Mouse (Mus musculus) heart, embryonic 11.5 days (tissue): ENCODE measurements around the gene Snrk. TPM values are rescaled to one million over a fixed set of nuclear protein-coding genes. Genes with fewer than 3 reads are reported as not detected.

ENCODE experiments used
- ATAC-seq: fragments of 200-750 bp; cut with Nextera tagmentation; replicated peaks from 2 replicates; pipeline ENCODE4 v1.8.0; 2017; ENCODE audit warnings: moderate library complexity; ENCODE audit not compliant: insufficient number of reproducible peaks, low FRiP score, low TSS enrichment
- H3K27ac ChIP-seq: fragments of 300-500 bp; sonication (generic); 2 replicates; pipeline ENCODE4 v1.5.1; 2014; ENCODE audit warnings: mild to moderate bottlenecking, low read depth, low read length
- H3K27me3 ChIP-seq: fragments of 300-500 bp; sonication (generic); 2 replicates; pipeline ENCODE4 v1.6.1; 2014; ENCODE audit warnings: mild to moderate bottlenecking, low read length, mixed read lengths; ENCODE audit not compliant: control insufficient read depth, insufficient read depth
- H3K36me3 ChIP-seq: fragments of 300-500 bp; sonication (generic); 2 replicates; pipeline ENCODE4 v1.6.1; 2014; ENCODE audit warnings: mild to moderate bottlenecking, low read length, moderate library complexity, mixed read lengths; ENCODE audit not compliant: control insufficient read depth, insufficient read depth
- H3K4me1 ChIP-seq: fragments of 300-500 bp; sonication (generic); 2 replicates; pipeline ENCODE4 v1.6.1; 2014; ENCODE audit warnings: low read length; ENCODE audit not compliant: control insufficient read depth, insufficient read depth
- H3K4me2 ChIP-seq: fragments of 300-500 bp; sonication (generic); 2 replicates; pipeline ENCODE4 v1.6.1; 2014; ENCODE audit warnings: mild to moderate bottlenecking, moderate library complexity
- H3K4me3 ChIP-seq: fragments of 300-500 bp; sonication (generic); 2 replicates; pipeline ENCODE4 v1.5.1; 2014; ENCODE audit warnings: low read depth, low read length
- H3K9ac ChIP-seq: fragments of 300-500 bp; sonication (generic); 2 replicates; pipeline ENCODE4 v1.6.1; 2014; ENCODE audit warnings: mild to moderate bottlenecking, low read depth, low read length, moderate library complexity
- H3K9me3 ChIP-seq: fragments of 300-500 bp; sonication (generic); replicated peaks from 2 replicates; pipeline ENCODE4 v1.6.1; 2016; ENCODE audit warnings: low read length; ENCODE audit not compliant: control insufficient read depth
- WGBS: fragments of 180-500 bp; shearing (Covaris S2); extraction: QIAGEN DNeasy Blood & Tissue Kit; methylation state at CpG from one replicate; pipeline ENCODE4 v1.1.7; 2014; ENCODE audit not compliant: insufficient replicate concordance; 5-methylcytosine and 5-hydroxymethylcytosine counted together
- polyA plus RNA-seq: library from polyadenylated mRNA; unstranded; fragments of >200 nt; fragmentation: Nextera tagmentation; extraction: Ambion mirVana; gene quantifications from 2 replicates; pipeline ENCODE4 v1.2.1, GENCODE M21; 2014

Snrk gene
- polyA plus RNA-seq, 1 experiment from 2014 or later, result 30.6 TPM

DNA sequence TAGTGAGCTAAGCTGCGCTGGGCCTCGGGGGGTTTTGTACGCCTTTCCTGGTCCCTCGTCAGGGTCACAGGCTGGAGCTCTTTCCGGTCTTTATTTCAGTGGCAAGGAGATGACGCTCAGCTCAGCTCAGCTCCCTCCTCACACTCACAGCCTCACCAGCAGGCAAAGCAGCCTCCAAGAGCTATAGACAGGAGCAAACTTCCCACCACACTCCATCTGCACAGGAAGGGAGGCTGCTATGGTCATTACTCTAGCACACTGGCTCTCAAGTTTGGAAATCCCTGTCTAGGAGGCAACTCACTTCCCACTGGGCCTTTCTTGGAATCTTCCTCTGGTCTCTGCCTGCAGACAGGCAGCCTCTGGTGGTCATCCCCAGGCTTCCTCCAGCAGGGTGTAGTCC is 68.9 kb downstream of the Snrk start:
- ATAC-seq, result no peak
- Histone ChIP-seq H3K27me3 (no peaks in the 10 kb centered on the region), H3K9ac (no peak overlapping the region), H3K4me2 (no peak overlapping the region), H3K36me3 (no peaks in the 10 kb centered on the region), H3K9me3 (no peaks in the 10 kb centered on the region), H3K4me1 (peaks cover 24% of the 10 kb centered on the region), H3K4me3 (no peak overlapping the region), H3K27ac (no peak overlapping the region)
- WGBS, result 91% methylated on average over 6 of the region's 6 CpGs

DNA sequence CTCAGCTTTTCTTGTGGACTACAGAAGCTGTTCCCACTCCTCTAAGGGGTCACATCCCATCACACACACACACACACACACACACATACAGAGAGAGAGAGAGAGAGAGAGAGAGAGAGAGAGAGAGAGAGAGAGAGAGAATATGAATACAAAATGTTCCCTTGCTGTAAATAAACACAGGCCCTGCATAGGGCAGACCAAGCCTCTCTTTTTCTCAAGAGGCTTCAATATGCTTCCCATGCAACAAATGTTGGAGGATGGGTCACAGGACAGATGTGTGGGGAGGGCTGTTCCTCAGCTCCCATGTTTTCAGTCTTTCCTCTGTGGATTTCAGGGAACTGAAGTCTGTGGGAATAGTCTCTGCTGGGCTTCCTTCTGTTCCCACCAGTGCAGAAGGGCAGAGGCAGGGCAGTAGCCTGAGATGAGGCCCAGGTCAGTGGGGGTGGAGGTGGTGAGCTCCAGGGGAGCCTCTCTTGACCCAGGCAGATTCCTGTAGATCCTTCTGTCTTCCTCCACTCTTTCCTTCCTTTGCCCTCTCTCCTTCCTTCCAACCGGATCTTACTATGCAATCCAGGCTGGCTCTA is 69.7 kb downstream of the Snrk start:
- no peak overlapping the region; the same call in 1 of the 2 replicates for H3K27ac ChIP-seq
- ATAC-seq, result no peak

DNA sequence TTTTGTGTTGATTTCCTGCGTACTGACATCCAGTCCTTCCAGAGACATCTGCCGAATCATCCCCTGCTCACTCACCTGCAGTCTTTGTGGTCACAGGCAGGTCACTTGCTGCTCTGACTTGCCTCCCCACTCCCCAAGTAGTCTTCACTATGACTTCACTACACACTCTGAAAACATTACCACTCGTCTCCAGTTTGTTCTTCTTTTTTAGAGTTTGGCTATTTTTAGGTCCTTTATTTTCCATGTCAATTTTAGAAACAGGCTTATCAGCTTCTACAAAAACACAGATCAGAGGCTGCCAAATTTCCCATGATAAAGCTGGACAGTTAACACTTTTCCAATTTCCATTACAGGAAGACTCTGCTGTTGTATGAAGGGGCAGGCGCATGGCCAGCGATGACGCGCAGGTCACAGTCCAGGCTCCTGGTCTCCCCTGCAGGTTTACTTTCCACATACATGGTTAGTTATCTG is 70.4 kb downstream of the Snrk start:
- H3K4me3 ChIP-seq, result no peak overlapping the region
- no peak for ATAC-seq
- H3K4me1 ChIP-seq, result peaks cover 24% of the 10 kb centered on the region
- H3K9ac ChIP-seq, result no peak overlapping the region
- H3K9me3 ChIP-seq, result no peaks in the 10 kb centered on the region
- 56% methylated on average over 7 of the region's 7 CpGs for WGBS
- no peaks in the 10 kb centered on the region for H3K36me3 ChIP-seq
- no peaks in the 10 kb centered on the region for H3K27me3 ChIP-seq
- H3K27ac ChIP-seq, result 0 out of 2 replicates have a peak overlapping the region, but pooled peaks have one; percentile 36
- H3K4me2 ChIP-seq, result no peak overlapping the region

More for the DNA sequence above, 69.7 kb downstream of the Snrk start:
- H3K4me1 ChIP-seq, result peaks cover 24% of the 10 kb centered on the region
- no peaks in the 10 kb centered on the region for H3K36me3 ChIP-seq
- H3K27me3 ChIP-seq, result no peaks in the 10 kb centered on the region
- no peak overlapping the region for H3K4me2 ChIP-seq
- no peaks in the 10 kb centered on the region for H3K9me3 ChIP-seq
- 15% methylated on average over 1 of the region's 1 CpGs for WGBS
- H3K9ac ChIP-seq, result no peak overlapping the region
- no peak overlapping the region for H3K4me3 ChIP-seq

DNA sequence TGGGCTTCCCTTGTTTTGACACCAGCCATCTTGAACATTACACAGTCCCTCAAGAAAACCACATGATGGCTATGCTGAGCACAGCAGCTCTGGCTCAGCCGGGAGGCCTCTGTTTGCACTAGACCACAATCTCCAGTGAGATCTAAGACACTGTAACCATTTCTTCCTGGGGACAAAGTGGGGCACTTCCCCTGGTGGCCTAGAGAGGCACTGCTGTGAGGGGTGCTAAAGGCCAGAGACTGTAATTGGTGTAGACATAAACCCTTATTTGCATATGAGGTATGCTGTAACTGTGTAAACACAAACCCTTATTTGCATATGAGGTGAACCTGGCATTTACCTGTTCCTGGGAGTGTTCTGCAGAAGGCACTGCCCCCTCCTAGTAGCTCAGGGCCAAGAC is 71.7 kb downstream of the Snrk start:
- no peak overlapping the region for H3K4me2 ChIP-seq
- H3K4me1 ChIP-seq, result peaks cover 24% of the 10 kb centered on the region
- H3K9me3 ChIP-seq, result no peaks in the 10 kb centered on the region
- no peaks in the 10 kb centered on the region for H3K27me3 ChIP-seq
- no peak overlapping the region for H3K4me3 ChIP-seq
- no peak for ATAC-seq
- no peak overlapping the region for H3K27ac ChIP-seq
- 42% methylated on average over 1 of the region's 1 CpGs for WGBS
- no peaks in the 10 kb centered on the region for H3K36me3 ChIP-seq
- no peak overlapping the region for H3K9ac ChIP-seq

DNA sequence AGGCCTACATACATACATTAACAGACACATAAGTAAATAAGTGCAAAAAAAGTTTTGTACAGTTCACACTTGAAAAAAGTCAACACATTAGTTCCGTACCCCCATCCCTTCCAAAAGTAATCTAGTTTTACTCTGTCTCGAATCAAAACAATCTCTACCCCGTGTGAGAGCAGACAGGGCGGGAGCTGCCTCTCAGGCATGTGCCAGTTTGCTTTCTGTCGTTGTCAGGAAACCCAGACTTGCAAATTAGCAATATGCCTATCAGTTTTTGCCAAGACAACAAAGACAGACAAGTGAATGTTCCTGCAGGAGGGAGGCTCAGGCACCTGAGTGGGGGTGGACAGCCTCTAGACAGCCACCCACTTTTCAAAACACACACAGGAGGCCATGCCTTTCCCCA is 76.3 kb downstream of the Snrk start:
- Histone ChIP-seq H3K4me2 (no peak overlapping the region), H3K27me3 (no peaks in the 10 kb centered on the region), H3K9me3 (no peaks in the 10 kb centered on the region), H3K4me1 (peaks cover 31% of the 10 kb centered on the region), H3K9ac (no peak overlapping the region), H3K27ac (no peak overlapping the region), H3K4me3 (no peak overlapping the region), H3K36me3 (no peaks in the 10 kb centered on the region)
- 56% methylated on average over 5 of the region's 5 CpGs for WGBS
- ATAC-seq, result no peak

DNA sequence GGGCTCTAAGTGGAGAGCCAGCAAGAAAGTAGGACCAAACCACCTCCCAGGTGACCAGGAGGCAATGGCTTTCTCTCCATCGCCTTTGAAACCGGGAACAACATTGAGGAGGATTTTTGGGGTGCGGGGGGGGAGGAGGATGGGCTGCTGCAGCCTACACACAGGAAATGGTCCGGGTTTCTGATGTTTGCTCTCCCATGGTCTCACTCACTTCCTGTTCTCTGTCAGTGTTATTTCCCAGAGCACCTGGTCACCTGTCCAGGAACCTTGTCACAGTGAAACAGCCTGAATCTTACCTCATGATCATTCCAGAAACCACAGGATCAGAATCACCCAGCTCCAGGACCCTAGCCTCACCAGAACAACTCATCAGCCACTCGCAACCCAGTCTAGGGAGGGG is 76.8 kb downstream of the Snrk start:
- no peak overlapping the region for H3K4me2 ChIP-seq
- WGBS, result 72% methylated on average over 5 of the region's 5 CpGs
- H3K4me3 ChIP-seq, result no peak overlapping the region
- H3K27ac ChIP-seq, result no peak overlapping the region
- no peaks in the 10 kb centered on the region for H3K36me3 ChIP-seq
- no peak overlapping the region for H3K9ac ChIP-seq
- no peaks in the 10 kb centered on the region for H3K27me3 ChIP-seq
- no peaks in the 10 kb centered on the region for H3K9me3 ChIP-seq
- no peak for ATAC-seq
- peaks cover 30% of the 10 kb centered on the region for H3K4me1 ChIP-seq

DNA sequence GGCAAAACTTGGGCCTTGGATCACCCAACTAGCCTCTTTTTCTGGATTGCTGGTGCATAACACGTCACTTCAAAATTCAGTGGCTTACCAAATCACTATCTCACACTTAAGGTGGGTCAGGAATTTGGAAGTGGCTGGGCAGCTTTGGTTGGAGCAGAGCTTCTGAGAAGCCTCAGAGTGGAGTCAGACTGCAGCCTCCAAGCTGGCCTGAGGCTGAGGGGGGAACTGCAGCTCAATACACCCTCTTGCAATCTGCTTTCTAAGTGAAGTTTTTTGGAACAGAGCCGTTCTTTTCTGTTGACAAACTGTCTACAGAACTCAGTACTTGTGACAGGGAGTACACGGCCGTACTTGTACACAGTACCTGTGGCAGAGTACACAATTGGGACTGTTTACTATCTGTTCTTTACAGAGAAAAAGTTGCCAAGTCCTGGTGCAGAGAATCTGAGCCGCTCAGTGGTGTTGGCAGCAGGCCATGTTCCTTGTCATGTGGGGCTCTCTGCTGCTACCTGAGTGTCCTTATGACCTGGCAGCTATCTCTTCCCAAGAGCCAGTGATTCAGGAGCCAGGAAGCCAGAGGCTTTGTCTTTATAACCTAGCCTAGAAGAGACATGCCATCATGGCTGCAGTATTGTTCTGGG is 78.1 kb downstream of the Snrk start:
- no peak overlapping the region for H3K4me3 ChIP-seq
- H3K9ac ChIP-seq, result no peak overlapping the region
- no peaks in the 10 kb centered on the region for H3K27me3 ChIP-seq
- H3K4me1 ChIP-seq, result peaks cover 37% of the 10 kb centered on the region
- H3K4me2 ChIP-seq, result no peak overlapping the region
- H3K9me3 ChIP-seq, result no peaks in the 10 kb centered on the region
- peak overlapping the region; percentile 66 for H3K27ac ChIP-seq
- WGBS, result 56% methylated on average over 5 of the region's 5 CpGs
- no peaks in the 10 kb centered on the region for H3K36me3 ChIP-seq
- no peak for ATAC-seq

DNA sequence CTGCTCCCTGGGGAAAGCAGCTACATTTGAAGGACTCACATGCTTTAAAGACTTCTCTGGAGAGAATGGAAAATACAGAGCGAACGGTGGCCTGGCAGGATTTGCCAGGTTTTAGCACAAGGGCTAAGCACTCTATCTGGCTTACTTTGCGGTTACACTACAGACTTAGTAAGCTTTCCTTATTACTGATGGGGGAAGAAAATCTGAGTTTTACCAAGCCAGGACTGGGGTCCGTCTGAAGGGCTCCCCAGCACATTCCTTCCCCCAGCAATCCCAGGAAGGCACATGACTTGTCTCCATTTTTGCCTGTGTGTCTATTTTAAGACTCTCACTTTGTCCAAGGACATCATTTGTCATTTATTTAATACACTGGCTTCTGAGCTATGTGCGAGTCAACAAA is 80.0 kb downstream of the Snrk start:
- H3K4me3 ChIP-seq, result no peak overlapping the region
- no peaks in the 10 kb centered on the region for H3K36me3 ChIP-seq
- H3K9ac ChIP-seq, result no peak overlapping the region
- H3K9me3 ChIP-seq, result no peaks in the 10 kb centered on the region
- ATAC-seq, result no peak
- WGBS, result 53% methylated on average over 5 of the region's 5 CpGs
- H3K4me2 ChIP-seq, result no peak overlapping the region
- no peaks in the 10 kb centered on the region for H3K27me3 ChIP-seq
- peaks cover 37% of the 10 kb centered on the region for H3K4me1 ChIP-seq
- H3K27ac ChIP-seq, result no peak overlapping the region

DNA sequence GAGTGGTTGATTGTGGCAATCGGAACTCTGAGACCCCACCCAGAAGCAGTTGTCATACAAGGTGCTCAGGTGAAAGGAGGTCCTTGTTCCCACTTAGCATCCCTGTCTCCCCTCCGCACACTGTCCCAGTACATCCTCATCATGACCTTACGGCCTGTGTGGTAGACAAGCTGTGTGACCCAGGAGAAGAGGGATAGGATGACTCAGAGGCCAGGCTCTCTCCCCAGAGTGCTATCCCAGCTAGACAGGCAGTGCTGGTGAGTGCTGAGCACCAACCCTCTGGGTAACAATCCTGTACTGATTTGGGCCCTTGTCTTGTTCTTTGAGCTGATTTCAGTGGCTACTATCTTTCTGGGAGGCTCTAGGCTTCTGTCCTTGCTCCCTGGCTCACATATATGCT is 81.6 kb downstream of the Snrk start:
- Histone ChIP-seq H3K27ac (no peak overlapping the region), H3K4me1 (peaks cover 40% of the 10 kb centered on the region)
- no peak for ATAC-seq

More for the DNA sequence above, 81.6 kb downstream of the Snrk start:
- Histone ChIP-seq H3K27me3 (no peaks in the 10 kb centered on the region), H3K4me2 (no peak overlapping the region), H3K4me3 (no peak overlapping the region), H3K9ac (no peak overlapping the region), H3K36me3 (no peaks in the 10 kb centered on the region), H3K9me3 (no peaks in the 10 kb centered on the region)
- WGBS, result 78% methylated on average over 3 of the region's 3 CpGs
